Mouse (Mus musculus): ENCODE measurements around the gene Zfp202. TPM values are rescaled to one million over a fixed set of nuclear protein-coding genes. Genes with fewer than 3 reads are reported as not detected.

Gene Zfp202
- total and polyA plus RNA-seq, 2 experiments from 2014 or later: 1.5 to 2.4 TPM

DNA sequence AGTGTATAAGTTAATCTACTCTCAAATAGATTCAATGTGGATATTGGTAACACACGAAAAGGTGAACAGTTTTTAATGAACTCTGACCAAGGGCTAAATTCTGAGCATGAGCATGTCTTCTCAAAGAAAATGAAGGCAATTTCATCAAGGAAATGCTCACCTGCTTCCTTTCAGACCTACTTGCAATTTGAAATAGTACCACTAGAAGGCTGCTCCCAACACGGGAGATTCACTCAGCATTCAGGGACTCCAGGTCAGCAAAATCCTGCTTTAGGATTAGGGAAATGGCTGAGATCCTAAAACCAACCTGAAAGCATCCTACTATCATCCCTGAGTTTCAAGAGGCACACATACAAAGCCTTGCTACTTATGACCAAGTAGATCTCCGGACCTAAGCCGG is 32.2 kb downstream of the Zfp202 start:
- Histone ChIP-seq H3K4me1 (ENCODE audit: control insufficient read depth, insufficient read depth) (no peaks in the 10 kb centered on the region), H3K9me3 (replicated peaks; ENCODE audit: control insufficient read depth, low read length) (no peaks in the 10 kb centered on the region), H3K27ac (ENCODE audit: low read depth) (no peak overlapping the region), H3K4me3 (ENCODE audit: low read depth, low read length) (no peak overlapping the region), H3K27me3 (ENCODE audit: control insufficient read depth, insufficient read depth, low read length) (no peaks in the 10 kb centered on the region), H3K9ac (replicated peaks; ENCODE audit: low read depth, low read length) (no peak overlapping the region), H3K4me2 (ENCODE audit: low read depth, low read length) (no peak overlapping the region), H3K36me3 (replicated peaks; ENCODE audit: control insufficient read depth, insufficient read depth, low read length) (no peaks in the 10 kb centered on the region)
- no peak for ATAC-seq (ENCODE audit: insufficient read depth, low read depth)
- DNase-seq (ENCODE audit: low spot score): no peak
- 57% methylated on average over 4 of the region's 4 CpGs for WGBS
- TF ChIP-seq CTCF (IDR thresholded peaks at IDR 0.05; ENCODE audit: low read depth) (no peak), EP300 (IDR thresholded peaks at IDR 0.05; ENCODE audit: low read depth) (no peak)

GRCm38 (mm10) chr9:40227874-40228789 is 36.0 kb downstream of the Zfp202 start:
- peak; percentile 62 for ATAC-seq (ENCODE audit: insufficient read depth, low read depth)
- peak; percentile 60 for DNase-seq (ENCODE audit: low spot score)
- TF ChIP-seq CTCF (IDR thresholded peaks at IDR 0.05; ENCODE audit: low read depth) (peak; percentile 92), EP300 (IDR thresholded peaks at IDR 0.05; ENCODE audit: low read depth) (no peak)
- no peak overlapping the region for H3K4me3 ChIP-seq (ENCODE audit: low read depth, low read length)
- no peak overlapping the region for H3K4me2 ChIP-seq (ENCODE audit: low read depth, low read length)
- no peak overlapping the region for H3K27ac ChIP-seq (ENCODE audit: low read depth)
- H3K9ac ChIP-seq (replicated peaks; ENCODE audit: low read depth, low read length): no peak overlapping the region
- no peaks in the 10 kb centered on the region for H3K27me3 ChIP-seq (ENCODE audit: control insufficient read depth, insufficient read depth, low read length)
- no peaks in the 10 kb centered on the region for H3K9me3 ChIP-seq (replicated peaks; ENCODE audit: control insufficient read depth, low read length)
- no peaks in the 10 kb centered on the region for H3K36me3 ChIP-seq (replicated peaks; ENCODE audit: control insufficient read depth, insufficient read depth, low read length)
- WGBS: 59% methylated on average over 10 of the region's 10 CpGs
- no peaks in the 10 kb centered on the region for H3K4me1 ChIP-seq (ENCODE audit: control insufficient read depth, insufficient read depth)

GRCm38 (mm10) chr9:40228804-40229331 is 36.8 kb downstream of the Zfp202 start:
- H3K36me3 ChIP-seq (replicated peaks; ENCODE audit: control insufficient read depth, insufficient read depth, low read length): no peaks in the 10 kb centered on the region
- ATAC-seq (ENCODE audit: insufficient read depth, low read depth): no peak
- 44% methylated on average over 6 of the region's 6 CpGs for WGBS
- no peak overlapping the region for H3K9ac ChIP-seq (replicated peaks; ENCODE audit: low read depth, low read length)
- H3K9me3 ChIP-seq (replicated peaks; ENCODE audit: control insufficient read depth, low read length): no peaks in the 10 kb centered on the region
- no peaks in the 10 kb centered on the region for H3K27me3 ChIP-seq (ENCODE audit: control insufficient read depth, insufficient read depth, low read length)
- H3K4me3 ChIP-seq (ENCODE audit: low read depth, low read length): no peak overlapping the region
- no peak for DNase-seq (ENCODE audit: low spot score)
- no peak overlapping the region for H3K4me2 ChIP-seq (ENCODE audit: low read depth, low read length)
- TF ChIP-seq EP300 (IDR thresholded peaks at IDR 0.05; ENCODE audit: low read depth) (no peak), CTCF (IDR thresholded peaks at IDR 0.05; ENCODE audit: low read depth) (no peak)
- no peaks in the 10 kb centered on the region for H3K4me1 ChIP-seq (ENCODE audit: control insufficient read depth, insufficient read depth)
- no peak overlapping the region for H3K27ac ChIP-seq (ENCODE audit: low read depth)

DNA sequence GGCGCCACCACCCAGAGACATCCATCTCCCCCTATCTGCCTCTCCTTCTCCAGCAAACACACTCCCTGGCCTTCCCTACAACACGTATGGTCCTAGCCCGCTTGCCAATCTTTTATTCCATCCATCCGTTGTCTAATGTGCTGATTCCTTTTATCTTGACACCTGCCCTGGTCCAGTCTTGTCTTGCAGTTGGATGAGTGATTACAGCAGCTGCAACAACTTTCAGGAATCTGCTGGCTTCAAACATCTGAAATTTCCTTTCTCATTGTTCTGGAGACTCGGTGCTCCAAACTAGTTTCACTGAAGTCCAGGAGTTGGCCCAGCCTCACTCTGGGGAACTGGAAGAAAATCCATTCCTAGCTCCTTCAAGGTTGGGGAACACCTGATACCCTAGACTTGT is 37.4 kb downstream of the Zfp202 start:
- Histone ChIP-seq H3K27me3 (ENCODE audit: control insufficient read depth, insufficient read depth, low read length) (no peaks in the 10 kb centered on the region), H3K9me3 (replicated peaks; ENCODE audit: control insufficient read depth, low read length) (no peaks in the 10 kb centered on the region), H3K9ac (replicated peaks; ENCODE audit: low read depth, low read length) (no peak overlapping the region), H3K36me3 (replicated peaks; ENCODE audit: control insufficient read depth, insufficient read depth, low read length) (no peaks in the 10 kb centered on the region), H3K4me3 (ENCODE audit: low read depth, low read length) (no peak overlapping the region), H3K4me2 (ENCODE audit: low read depth, low read length) (no peak overlapping the region), H3K4me1 (ENCODE audit: control insufficient read depth, insufficient read depth) (no peaks in the 10 kb centered on the region), H3K27ac (ENCODE audit: low read depth) (no peak overlapping the region)
- WGBS: 60% methylated on average over 5 of the region's 5 CpGs
- no peak for TF ChIP-seq EP300 (IDR thresholded peaks at IDR 0.05; ENCODE audit: low read depth)
- no peak for TF ChIP-seq CTCF (IDR thresholded peaks at IDR 0.05; ENCODE audit: low read depth)
- ATAC-seq (ENCODE audit: insufficient read depth, low read depth) (no peak), DNase-seq (ENCODE audit: low spot score) (no peak)

- ATAC-seq (ENCODE audit: insufficient read depth, low read depth): no peak
- Histone ChIP-seq H3K27ac (ENCODE audit: low read depth) (no peak overlapping the region), H3K27me3 (ENCODE audit: control insufficient read depth, insufficient read depth, low read length) (no peaks in the 10 kb centered on the region), H3K4me2 (ENCODE audit: low read depth, low read length) (no peak overlapping the region), H3K9ac (replicated peaks; ENCODE audit: low read depth, low read length) (no peak overlapping the region), H3K36me3 (replicated peaks; ENCODE audit: control insufficient read depth, insufficient read depth, low read length) (no peaks in the 10 kb centered on the region), H3K4me1 (ENCODE audit: control insufficient read depth, insufficient read depth) (no peaks in the 10 kb centered on the region), H3K4me3 (ENCODE audit: low read depth, low read length) (no peak overlapping the region), H3K9me3 (replicated peaks; ENCODE audit: control insufficient read depth, low read length) (no peaks in the 10 kb centered on the region)
- 79% methylated on average over 3 of the region's 3 CpGs for WGBS
- TF ChIP-seq CTCF (IDR thresholded peaks at IDR 0.05; ENCODE audit: low read depth): no peak
- no peak for TF ChIP-seq EP300 (IDR thresholded peaks at IDR 0.05; ENCODE audit: low read depth)
- no peak for DNase-seq (ENCODE audit: low spot score)
Measured at GRCm38 (mm10) chr9:40231019-40231418, 38.9 kb downstream of the Zfp202 start.

All from heart, postnatal 0 days (tissue).